Mouse (Mus musculus) embryonic stem cell, embryonic (primary cell): ENCODE data around the gene Zfp747.

Experiments used
- CTCF ChIA-PET, 4 experiments: fragments of 300-600 bp in 2 of 4; fragments of 350-600 bp in 2 of 4; sonication (Branson Sonifier 250); formaldehyde crosslinking; loops; one replicate each; lab custom pipeline; 2022; ENCODE audit warnings: inconsistent platforms in 2 of 4; lab: Charles Lee
- POLR2A ChIA-PET, 4 experiments: fragments of 300-600 bp in 2 of 4; fragments of 350-600 bp in 2 of 4; sonication (Branson Sonifier 250); formaldehyde crosslinking; loops; one replicate each; lab custom pipeline; 2022; ENCODE audit warnings: antibody characterized with exemption in 4 of 4, inconsistent platforms in 1 of 4; lab: Charles Lee

Zfp747 gene

GRCm38 (mm10) chr7:127346676-127347075 is 29.2 kb downstream of the Zfp747 start:
- ChIA-PET POLR2A (interaction anchor here in 2 of 4 experiments (1.0 to 1.4 kb wide), 5 partner anchors 68 to 364 kb away, joined by 3 to 5 read pairs (median 4); no protein-coding TSS in a partner anchor), CTCF (no interaction called here)

- ChIA-PET POLR2A (interaction anchor here in 3 of 4 experiments (0.5 to 1.4 kb wide), 40 partner anchors 8 to 721 kb away, joined by 3 to 11 read pairs (median 4); partner anchors contain the start of genes Ccdc189 (in 1 of the 3), Dctpp1 (in 1 of the 3), E430018J23Rik (in 1 of the 3) and Kat8 (in 1 of the 3)), CTCF (interaction anchor here in 2 of 4 experiments (0.6 to 1.0 kb wide), 8 partner anchors 21 to 167 kb away, joined by 3 to 5 read pairs (median 3); partner anchors contain the start of gene Zfp764 (in 1 of the 2))
Observed at GRCm38 (mm10) chr7:127345512-127346325, 30.1 kb downstream of the Zfp747 start, which contains the start of gene Zfp768. Gene Zfp768, minus strand, starts transcription at chr7:127345589.

- CTCF ChIA-PET: interaction anchor here in 1 of 4 experiments (1.0 kb wide), 1 partner anchor 21 kb away, joined by 3 read pairs; no protein-coding TSS in a partner anchor
- POLR2A ChIA-PET: interaction anchor here in 3 of 4 experiments (0.6 to 1.4 kb wide), 20 partner anchors 10 to 496 kb away, joined by 3 to 11 read pairs (median 4); partner anchors contain the start of genes Ccdc189 (in 1 of the 3), Dctpp1 (in 1 of the 3), Rnf40 (in 1 of the 3) and Zfp747 (in 1 of the 3)
Observed at GRCm38 (mm10) chr7:127345092-127345491, 30.8 kb downstream of the Zfp747 start.

DNA sequence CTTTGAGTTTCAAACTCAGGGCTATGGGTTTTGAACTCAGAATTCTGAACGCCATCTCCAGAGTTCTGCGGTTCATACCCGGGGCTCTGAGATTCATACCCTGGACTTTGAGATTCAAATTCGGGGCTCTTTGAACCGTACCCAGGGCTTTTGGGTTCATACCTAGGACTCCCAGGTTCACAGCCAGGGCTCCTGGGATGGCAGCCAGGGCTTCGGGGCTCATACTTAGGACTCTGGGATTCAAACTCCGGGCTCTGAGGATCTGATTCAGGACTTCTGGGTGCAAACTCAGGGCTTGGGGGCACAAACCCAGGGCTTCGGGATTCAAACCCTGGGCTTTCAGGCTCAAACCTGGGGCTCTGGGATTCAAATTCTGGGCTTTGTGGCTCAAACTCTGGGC is 31.5 kb downstream of the Zfp747 start:
- CTCF ChIA-PET: interaction anchor here in 1 of 4 experiments (0.5 kb wide), 1 partner anchor 365 kb away, joined by 3 read pairs; the partner anchor contains the start of gene Bcl7c
- POLR2A ChIA-PET: interaction anchor here in 3 of 4 experiments (0.9 to 1.4 kb wide), 6 partner anchors 35 to 1071 kb away, joined by 3 read pairs; no protein-coding TSS in a partner anchor

GRCm38 (mm10) chr7:127343351-127344019 is 32.4 kb downstream of the Zfp747 start:
- CTCF ChIA-PET: interaction anchor here in 2 of 4 experiments (0.6 to 2.1 kb wide), 6 partner anchors 34 to 334 kb away, joined by 3 to 13 read pairs (median 4); partner anchors contain the start of genes Dctpp1 (in 1 of the 2) and Pagr1a (in 1 of the 2)
- POLR2A ChIA-PET: interaction anchor here (0.6 to 2.3 kb wide), 24 partner anchors 8 to 1070 kb away, joined by 3 to 8 read pairs (median 3); partner anchors contain the start of genes Sephs2 (in 3 of the 4), Dctpp1 (in 1 of the 4) and Zfp747 (in 1 of the 4)

DNA sequence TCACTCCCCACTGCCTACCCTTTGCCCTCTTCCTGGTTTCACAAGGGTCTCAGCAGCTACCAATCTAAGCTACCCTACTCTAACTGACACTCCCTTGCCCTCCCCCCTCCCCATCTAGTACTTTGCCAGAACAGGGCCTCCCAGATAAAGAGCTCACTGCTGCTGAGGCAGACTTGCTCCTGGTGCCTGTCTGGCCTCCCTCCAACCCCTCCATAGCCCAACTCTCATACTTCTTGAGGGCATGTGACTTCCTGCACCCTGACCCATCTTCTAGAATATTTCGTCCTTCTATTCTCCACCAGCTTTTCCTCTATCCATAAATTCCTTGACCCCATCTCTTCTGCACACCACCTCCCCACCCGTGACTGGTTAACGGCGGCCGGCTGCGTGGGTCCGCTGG is 33.0 kb downstream of the Zfp747 start:
- POLR2A ChIA-PET: interaction anchor here (0.6 to 2.3 kb wide), 18 partner anchors 11 to 626 kb away, joined by 3 to 8 read pairs (median 4); partner anchors contain the start of genes Sephs2 (in 3 of the 4) and Dctpp1 (in 1 of the 4)
- CTCF ChIA-PET: interaction anchor here in 3 of 4 experiments (0.6 to 2.1 kb wide), 9 partner anchors 19 to 334 kb away, joined by 3 to 13 read pairs (median 4); partner anchors contain the start of genes Dctpp1 (in 1 of the 3) and Pagr1a (in 1 of the 3)

- ChIA-PET POLR2A (interaction anchor here (0.6 to 2.3 kb wide), 14 partner anchors 10 to 627 kb away, joined by 3 to 8 read pairs (median 4); partner anchors contain the start of genes Dctpp1 (in 2 of the 4) and Sephs2 (in 2 of the 4)), CTCF (interaction anchor here in 3 of 4 experiments (0.5 to 2.1 kb wide), 7 partner anchors 17 to 458 kb away, joined by 3 to 13 read pairs (median 4); partner anchors contain the start of genes Dctpp1 (in 1 of the 3) and Hsd3b7 (in 1 of the 3))
Observed at GRCm38 (mm10) chr7:127342332-127342731, 33.5 kb downstream of the Zfp747 start.

GRCm38 (mm10) chr7:127341861-127342260 is 34.0 kb downstream of the Zfp747 start:
- ChIA-PET POLR2A (interaction anchor here in 3 of 4 experiments (1.1 to 2.3 kb wide), 8 partner anchors 10 to 152 kb away, joined by 3 to 8 read pairs (median 4); partner anchors contain the start of genes Dctpp1 (in 2 of the 3) and Sephs2 (in 1 of the 3)), CTCF (interaction anchor here in 2 of 4 experiments (0.5 to 2.1 kb wide), 5 partner anchors 18 to 459 kb away, joined by 3 to 13 read pairs (median 3); partner anchors contain the start of gene Hsd3b7 (in 1 of the 2))

GRCm38 (mm10) chr7:127341356-127341755 is 34.5 kb downstream of the Zfp747 start:
- CTCF ChIA-PET: no interaction called here
- POLR2A ChIA-PET: interaction anchor here in 2 of 4 experiments (0.6 to 2.2 kb wide), 8 partner anchors 11 to 275 kb away, joined by 3 to 8 read pairs (median 3); partner anchors contain the start of genes Dctpp1 (in 1 of the 2) and Sephs2 (in 1 of the 2)

DNA sequence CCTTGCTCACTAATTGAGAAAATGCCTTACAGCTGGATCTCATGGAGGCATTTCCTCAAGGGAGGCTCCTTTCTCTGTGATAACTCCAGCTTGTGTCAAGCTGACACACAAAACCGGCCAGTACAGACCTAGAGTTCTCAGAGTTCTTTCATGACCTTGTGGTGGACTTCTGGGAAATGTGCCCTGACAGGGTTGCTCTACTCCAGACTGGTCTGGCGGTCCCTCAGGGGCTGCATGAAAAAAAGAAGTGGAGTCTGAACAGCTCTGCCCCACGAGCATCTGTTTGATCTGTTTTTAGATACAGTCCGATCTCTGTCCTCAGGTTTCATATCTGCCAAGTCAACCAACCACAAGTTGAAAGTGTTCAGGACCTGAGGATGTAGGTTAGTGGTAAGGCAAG is 38.2 kb downstream of the Zfp747 start:
- POLR2A ChIA-PET: interaction anchor here in 2 of 4 experiments (1.2 to 1.4 kb wide), 2 partner anchors 17 to 133 kb away, joined by 3 read pairs; no protein-coding TSS in a partner anchor
- CTCF ChIA-PET: interaction anchor here in 1 of 4 experiments (0.9 kb wide), 1 partner anchor 27 kb away, joined by 3 read pairs; no protein-coding TSS in a partner anchor

DNA sequence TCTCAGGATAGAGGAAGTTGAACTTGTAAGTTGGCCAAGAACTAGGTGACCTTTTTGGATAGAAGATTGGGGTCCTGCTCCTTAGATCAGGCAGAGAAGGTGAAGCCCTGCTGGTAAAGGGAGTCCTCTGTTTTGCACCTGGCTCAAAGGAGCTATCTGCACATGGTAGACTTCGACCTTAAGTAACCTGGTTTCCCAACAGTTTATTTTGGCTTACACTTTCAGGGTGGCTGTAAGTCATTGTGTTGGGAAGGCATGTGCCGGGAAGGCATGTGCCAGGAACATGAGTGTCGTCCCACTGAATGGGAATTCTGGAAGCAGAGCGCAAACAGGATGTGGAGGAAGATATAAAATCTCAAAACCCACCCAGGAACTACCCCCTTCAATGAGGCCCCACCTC is 40.2 kb downstream of the Zfp747 start:
- ChIA-PET CTCF (interaction anchor here in 1 of 4 experiments (0.6 kb wide), 1 partner anchor 1376 kb away, joined by 5 read pairs; no protein-coding TSS in a partner anchor), POLR2A (interaction anchor here in 3 of 4 experiments (0.6 to 2.0 kb wide), 6 partner anchors 8 to 381 kb away, joined by 3 to 8 read pairs (median 4); partner anchors contain the start of gene Zfp768 (in 2 of the 3))

DNA sequence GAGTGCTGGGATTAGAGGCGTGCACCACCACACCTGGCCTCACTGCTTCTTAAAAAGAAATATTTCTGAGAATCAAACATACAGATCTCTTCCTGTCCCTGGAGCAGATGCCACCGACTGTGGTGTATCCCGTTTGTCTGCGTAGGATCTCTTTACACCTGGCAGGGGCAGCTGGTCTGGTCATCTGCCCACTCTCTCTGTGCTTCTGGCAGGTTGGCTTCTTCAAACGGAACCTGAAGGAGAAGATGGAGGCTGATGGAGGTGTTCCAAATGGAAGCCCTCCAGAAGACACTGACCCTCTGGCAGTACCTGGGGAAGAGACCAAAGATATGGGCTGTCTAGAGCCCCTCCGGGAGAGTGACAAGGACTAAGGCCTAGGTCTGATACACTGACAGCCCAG is 42.6 kb downstream of the Zfp747 start:
- POLR2A ChIA-PET: interaction anchor here in 1 of 4 experiments (1.5 kb wide), 1 partner anchor 10 kb away, joined by 3 read pairs; no protein-coding TSS in a partner anchor

DNA sequence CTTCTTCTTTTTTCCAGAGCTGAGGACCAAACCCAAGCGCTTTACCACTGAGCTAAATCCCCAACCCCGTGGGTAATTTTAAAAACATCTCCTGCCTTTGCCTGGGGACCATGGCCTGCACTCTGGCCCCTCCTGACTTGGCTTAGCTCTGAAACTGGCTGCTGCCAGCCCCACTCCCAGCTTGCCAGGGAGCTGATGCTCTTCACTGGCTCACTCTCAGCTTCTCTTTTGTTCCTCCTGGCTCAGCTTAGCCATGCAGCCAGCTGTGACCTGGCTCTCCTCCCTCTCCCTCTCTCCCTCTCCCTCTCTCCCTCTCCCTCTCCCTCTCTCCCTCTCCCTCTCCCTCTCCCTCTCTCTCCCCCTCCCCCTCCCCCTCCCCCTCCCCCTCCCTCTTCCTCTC is 49.2 kb downstream of the Zfp747 start:
- POLR2A ChIA-PET: interaction anchor here in 2 of 4 experiments (0.6 to 2.7 kb wide), 7 partner anchors 8 to 526 kb away, joined by 3 to 11 read pairs (median 4); no protein-coding TSS in a partner anchor
- CTCF ChIA-PET: interaction anchor here in 2 of 4 experiments (0.6 to 0.7 kb wide), 2 partner anchors 311 to 774 kb away, joined by 4 to 10 read pairs; no protein-coding TSS in a partner anchor

More for the DNA sequence above, 42.6 kb downstream of the Zfp747 start:
- CTCF ChIA-PET: no interaction called here

DNA sequence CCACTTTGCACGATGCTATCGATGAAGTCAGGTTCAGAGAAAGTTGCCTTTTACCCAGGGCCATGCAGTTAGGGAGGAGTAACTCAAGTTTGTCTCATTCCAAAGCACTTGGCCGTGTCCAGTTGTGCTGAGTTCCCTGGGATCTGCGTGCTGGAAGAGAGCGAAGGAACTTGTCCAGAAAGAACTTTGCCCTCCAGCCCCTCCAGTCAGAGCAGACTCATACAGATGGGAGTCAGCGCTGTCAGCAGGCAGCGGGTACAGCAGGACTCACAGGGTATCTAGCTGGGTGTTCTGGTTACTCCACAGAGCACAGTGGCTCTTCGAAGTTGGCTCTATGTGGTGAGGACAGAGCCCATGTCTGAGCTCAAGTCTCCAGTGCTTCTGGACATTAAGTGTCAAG is 50.3 kb downstream of the Zfp747 start:
- ChIA-PET CTCF (interaction anchor here in 1 of 4 experiments (0.6 kb wide), 1 partner anchor 1040 kb away, joined by 3 read pairs; no protein-coding TSS in a partner anchor), POLR2A (interaction anchor here in 1 of 4 experiments (1.0 to 2.7 kb wide), 4 partner anchors 9 to 36 kb away, joined by 3 to 11 read pairs (median 6); no protein-coding TSS in a partner anchor)

DNA sequence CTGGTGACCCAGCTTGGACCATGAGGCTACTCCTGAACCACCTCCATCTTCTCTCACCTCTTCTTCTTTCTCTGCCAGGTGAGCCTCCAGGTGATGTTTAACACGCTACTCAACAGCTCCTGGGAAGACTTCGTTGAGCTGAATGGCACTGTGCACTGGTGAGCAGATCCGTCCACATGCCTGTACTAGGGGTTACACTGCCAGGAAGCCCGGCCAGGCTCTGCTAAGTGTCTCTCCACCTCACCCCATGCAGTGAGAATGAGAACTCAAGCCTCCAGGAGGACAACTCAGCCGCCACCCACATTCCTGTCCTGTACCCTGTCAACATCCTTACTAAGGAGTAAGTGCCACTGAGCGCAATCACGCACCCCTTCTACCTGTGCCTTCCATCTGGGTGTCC is 50.9 kb downstream of the Zfp747 start:
- CTCF ChIA-PET: interaction anchor here in 3 of 4 experiments (0.8 to 1.3 kb wide), 4 partner anchors 15 to 350 kb away, joined by 3 to 4 read pairs (median 4); partner anchors contain the start of gene Zfp768 (in 1 of the 3)
- POLR2A ChIA-PET: interaction anchor here in 1 of 4 experiments (2.1 to 2.7 kb wide), 2 partner anchors 10 to 16 kb away, joined by 8 to 11 read pairs; no protein-coding TSS in a partner anchor
